Mouse (Mus musculus): ENCODE data around the gene Cfap46.

The Cfap46 gene

GRCm38 (mm10) chr7:139683706-139684552, at the start of gene Cfap46:
TSS of gene Cfap46 (minus strand) at chr7:139683817.
- peak; percentile 65 for DNase-seq

- no peak for DNase-seq
Measured at GRCm38 (mm10) chr7:139731276-139731696, 47.7 kb upstream of the Cfap46 start.

GRCm38 (mm10) chr7:139727072-139727471, 43.5 kb upstream of the Cfap46 start:
- no peak for DNase-seq

GRCm38 (mm10) chr7:139725641-139726040, 42.0 kb upstream of the Cfap46 start:
- no peak for DNase-seq

GRCm38 (mm10) chr7:139723986-139724385, 40.4 kb upstream of the Cfap46 start:
- DNase-seq = no peak

GRCm38 (mm10) chr7:139721196-139721595, 37.6 kb upstream of the Cfap46 start:
- DNase-seq = no peak

- no peak for DNase-seq
Measured at GRCm38 (mm10) chr7:139717781-139718180, 34.2 kb upstream of the Cfap46 start.

GRCm38 (mm10) chr7:139711821-139712220, 28.2 kb upstream of the Cfap46 start:
- no peak for DNase-seq

GRCm38 (mm10) chr7:139706411-139707120, 22.9 kb upstream of the Cfap46 start:
- peak; percentile 31 for DNase-seq

- DNase-seq = no peak
Measured at GRCm38 (mm10) chr7:139705781-139706180, 22.2 kb upstream of the Cfap46 start.

GRCm38 (mm10) chr7:139705081-139705480, 21.5 kb upstream of the Cfap46 start:
- no peak for DNase-seq

- DNase-seq = no peak
Measured at GRCm38 (mm10) chr7:139703826-139704199, 20.2 kb upstream of the Cfap46 start.

- peak; percentile 93 for DNase-seq
Measured at GRCm38 (mm10) chr7:139703146-139703825, 19.7 kb upstream of the Cfap46 start.

GRCm38 (mm10) chr7:139701651-139702301, 18.2 kb upstream of the Cfap46 start:
- DNase-seq = no peak

GRCm38 (mm10) chr7:139692641-139693294, 9.2 kb upstream of the Cfap46 start:
- DNase-seq = no peak

- DNase-seq = no peak
Measured at GRCm38 (mm10) chr7:139692211-139692610, 8.6 kb upstream of the Cfap46 start.

GRCm38 (mm10) chr7:139685336-139685735, 1.7 kb upstream of the Cfap46 start:
- no peak for DNase-seq

- peak; percentile 89 for DNase-seq
Measured at GRCm38 (mm10) chr7:139684553-139684929, 924 bp upstream of the Cfap46 start.

GRCm38 (mm10) chr7:139681921-139682598, 1.6 kb downstream of the Cfap46 start:
- DNase-seq = no peak

- DNase-seq = no peak
Measured at GRCm38 (mm10) chr7:139676433-139676832, 7.2 kb downstream of the Cfap46 start.

GRCm38 (mm10) chr7:139666871-139667270, 16.7 kb downstream of the Cfap46 start:
- no peak for DNase-seq

GRCm38 (mm10) chr7:139663318-139663717, 20.3 kb downstream of the Cfap46 start:
- DNase-seq = no peak
